17 mouse cellular contexts compared by ENCODE assay signal in the genomic region with DNA sequence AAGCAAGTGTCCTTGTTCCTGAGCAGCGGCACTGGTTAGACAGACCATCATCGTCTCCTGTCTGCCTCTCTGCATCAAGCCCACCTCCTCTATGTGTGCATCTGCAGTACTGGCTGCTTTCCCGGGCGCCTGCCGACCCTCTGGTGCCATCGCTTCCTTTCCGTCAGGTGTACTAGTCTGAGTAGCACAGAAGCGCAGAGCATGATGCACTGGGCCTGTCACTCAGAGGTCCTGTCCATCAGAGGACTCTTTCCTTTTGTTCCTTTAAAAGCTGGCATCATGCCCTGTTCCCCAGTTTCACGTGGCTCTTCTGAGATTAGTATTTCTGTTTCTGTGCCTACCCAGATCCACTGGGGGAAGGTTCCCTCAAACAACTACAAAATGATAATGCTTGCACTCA.
DNase-seq lines count a peak whose midpoint lies in the region; ATAC-seq lines count a peak whose summit lies in the region.
"Had no signal": no experiment of that assay in that cellular context is flagged by ENCODE, and none has a peak within 500 bp of the region (broad histone marks: within the 10 kb centered on the region; RNA-seq: fewer than 3 reads in every experiment).

No protein-coding gene starts in this region.

- H3K9me3 ChIP-seq in heart, embryonic 14.5 days (ENCODE audit: control insufficient read depth, low read length) = no peaks in the 10 kb centered on the region
- no peaks in the 10 kb centered on the region for H3K9me3 ChIP-seq in heart, embryonic 11.5 days (replicated peaks; ENCODE audit: control insufficient read depth, low read length)
- H3K9me3 ChIP-seq in midbrain, embryonic 14.5 days (ENCODE audit: control insufficient read depth, low read length) = no peaks in the 10 kb centered on the region
- no peaks in the 10 kb centered on the region for H3K9me3 ChIP-seq in midbrain, embryonic 11.5 days (ENCODE audit: control insufficient read depth, low read length)
- no peaks in the 10 kb centered on the region for H3K9me3 ChIP-seq in midbrain, embryonic 15.5 days
- H3K9me3 ChIP-seq: embryonic facial prominence, embryonic 12.5 days; heart, embryonic 10.5 days; limb, embryonic 15.5 days; megakaryocyte, embryonic 14.5 days had no signal

- peak; percentile 39 for DNase-seq in midbrain, embryonic 14.5 days
- no peak for DNase-seq in midbrain, embryonic 11.5 days (ENCODE audit: low spot score, missing footprints)
- no peak for DNase-seq in kidney, postnatal 10 days
- no peak for DNase-seq in right cerebral cortex, postnatal 14 days
- DNase-seq: cerebellum, adult 11-12 months; kidney, adult 11 months; kidney, postnatal 14 days; layer of hippocampus, adult 9-11 months; lung, postnatal 14 days had no signal

- H3K36me3 ChIP-seq in heart, embryonic 14.5 days (ENCODE audit: control insufficient read depth, insufficient read depth, low read length) = no peaks in the 10 kb centered on the region
- no peaks in the 10 kb centered on the region for H3K36me3 ChIP-seq in heart, embryonic 11.5 days (ENCODE audit: control insufficient read depth, insufficient read depth, low read length)
- H3K36me3 ChIP-seq in midbrain, embryonic 14.5 days (ENCODE audit: control insufficient read depth, insufficient read depth, low read length) = no peaks in the 10 kb centered on the region
- no peaks in the 10 kb centered on the region for H3K36me3 ChIP-seq in midbrain, embryonic 11.5 days (ENCODE audit: control insufficient read depth, insufficient read depth, low read length)
- no peaks in the 10 kb centered on the region for H3K36me3 ChIP-seq in midbrain, embryonic 15.5 days (replicated peaks)
- H3K36me3 ChIP-seq: embryonic facial prominence, embryonic 12.5 days; heart, embryonic 10.5 days; limb, embryonic 15.5 days had no signal

- peak overlapping the region in 1 of 2 experiments; percentile 16; a peak in 1 of 4 replicates for H3K27ac ChIP-seq in heart, embryonic 14.5 days (replicated peaks in 1 of 2; ENCODE audit: control insufficient read depth in 1 of 2, insufficient read depth in 1 of 2, low read depth in 2 of 2, low read length in 2 of 2)
- no peak overlapping the region for H3K27ac ChIP-seq in heart, embryonic 11.5 days (ENCODE audit: low read depth, low read length)
- no peak overlapping the region; the same call in 1 of the 2 replicates for H3K27ac ChIP-seq in midbrain, embryonic 14.5 days (replicated peaks; ENCODE audit: low read depth, low read length)
- no peak overlapping the region for H3K27ac ChIP-seq in midbrain, embryonic 11.5 days (ENCODE audit: low read depth, low read length)
- no peak overlapping the region for H3K27ac ChIP-seq in midbrain, embryonic 15.5 days
- H3K27ac ChIP-seq: embryonic facial prominence, embryonic 12.5 days; heart, embryonic 10.5 days; limb, embryonic 15.5 days; stomach, postnatal 0 days had no signal

- no peaks in the 10 kb centered on the region for H3K27me3 ChIP-seq in heart, embryonic 14.5 days (ENCODE audit: control insufficient read depth, insufficient read depth, low read length)
- H3K27me3 ChIP-seq in heart, embryonic 11.5 days (ENCODE audit: control insufficient read depth, insufficient read depth, low read length) = no peaks in the 10 kb centered on the region
- H3K27me3 ChIP-seq in midbrain, embryonic 14.5 days (ENCODE audit: control insufficient read depth, insufficient read depth, low read length) = no peaks in the 10 kb centered on the region
- H3K27me3 ChIP-seq in midbrain, embryonic 11.5 days (ENCODE audit: control insufficient read depth, insufficient read depth, low read length) = no peaks in the 10 kb centered on the region
- no peaks in the 10 kb centered on the region for H3K27me3 ChIP-seq in midbrain, embryonic 15.5 days (replicated peaks)
- H3K27me3 ChIP-seq: embryonic facial prominence, embryonic 12.5 days; limb, embryonic 15.5 days had no signal

- H3K4me3 ChIP-seq in heart, embryonic 14.5 days (ENCODE audit: control insufficient read depth in 1 of 2, insufficient read depth in 1 of 2, low read depth in 1 of 2, low read length in 2 of 2) = no peak overlapping the region
- no peak overlapping the region for H3K4me3 ChIP-seq in heart, embryonic 11.5 days (ENCODE audit: low read depth, low read length)
- H3K4me3 ChIP-seq in midbrain, embryonic 14.5 days (replicated peaks; ENCODE audit: low read depth, low read length) = no peak overlapping the region
- H3K4me3 ChIP-seq in midbrain, embryonic 11.5 days (ENCODE audit: low read depth, low read length) = no peak overlapping the region
- H3K4me3 ChIP-seq in midbrain, embryonic 15.5 days = no peak overlapping the region
- H3K4me3 ChIP-seq: embryonic facial prominence, embryonic 12.5 days; heart, embryonic 10.5 days; limb, embryonic 15.5 days; megakaryocyte, embryonic 14.5 days had no signal

- 63% methylated on average over 9 of the region's 9 CpGs for WGBS in heart, embryonic 14.5 days
- 80% methylated on average over 9 of the region's 9 CpGs for WGBS in heart, embryonic 11.5 days (ENCODE audit: insufficient replicate concordance)
- WGBS in midbrain, embryonic 14.5 days = 67% methylated on average over 9 of the region's 9 CpGs
- WGBS in midbrain, embryonic 11.5 days = 88% methylated on average over 9 of the region's 9 CpGs
- 74% methylated on average over 9 of the region's 9 CpGs for WGBS in midbrain, embryonic 15.5 days

- no peak for ATAC-seq in heart, embryonic 14.5 days (ENCODE audit: insufficient number of reproducible peaks, insufficient read depth, low FRiP score, low read depth)
- ATAC-seq in heart, embryonic 11.5 days (replicated peaks; ENCODE audit: insufficient number of reproducible peaks, low FRiP score, low TSS enrichment) = no peak
- no peak for ATAC-seq in midbrain, embryonic 14.5 days (ENCODE audit: low FRiP score, low TSS enrichment)
- ATAC-seq in midbrain, embryonic 11.5 days (ENCODE audit: low FRiP score) = no peak
- 0 out of 2 replicates have a peak, but pooled peaks have one; percentile 19 for ATAC-seq in midbrain, embryonic 15.5 days (replicated peaks)

- no peak overlapping the region for H3K4me2 ChIP-seq in heart, embryonic 14.5 days (ENCODE audit: low read length)
- no peak overlapping the region for H3K4me2 ChIP-seq in heart, embryonic 11.5 days
- no peak overlapping the region for H3K4me2 ChIP-seq in midbrain, embryonic 14.5 days (ENCODE audit: low read length)
- no peak overlapping the region for H3K4me2 ChIP-seq in midbrain, embryonic 11.5 days
- no peak overlapping the region for H3K4me2 ChIP-seq in midbrain, embryonic 15.5 days
- H3K4me2 ChIP-seq: embryonic facial prominence, embryonic 12.5 days; limb, embryonic 15.5 days had no signal

- peaks cover 44 to 77% of the 10 kb centered on the region in 2 experiments for H3K4me1 ChIP-seq in heart, embryonic 14.5 days (ENCODE audit: control insufficient read depth in 2 of 2, insufficient read depth in 2 of 2, low read length in 2 of 2)
- peaks cover 57% of the 10 kb centered on the region for H3K4me1 ChIP-seq in heart, embryonic 11.5 days (ENCODE audit: control insufficient read depth, insufficient read depth, low read length)
- peaks cover 51% of the 10 kb centered on the region for H3K4me1 ChIP-seq in midbrain, embryonic 14.5 days (ENCODE audit: control insufficient read depth, insufficient read depth, low read length)
- H3K4me1 ChIP-seq in midbrain, embryonic 11.5 days (ENCODE audit: control insufficient read depth, insufficient read depth, low read length) = peaks cover 16% of the 10 kb centered on the region
- H3K4me1 ChIP-seq in midbrain, embryonic 15.5 days = peaks cover 80% of the 10 kb centered on the region
- H3K4me1 ChIP-seq: megakaryocyte, embryonic 14.5 days had no signal

- H3K9ac ChIP-seq in heart, embryonic 14.5 days (ENCODE audit: low read length) = 0 out of 2 replicates have a peak overlapping the region, but pooled peaks have one; percentile 32
- no peak overlapping the region for H3K9ac ChIP-seq in heart, embryonic 11.5 days (ENCODE audit: low read depth, low read length)
- no peak overlapping the region for H3K9ac ChIP-seq in midbrain, embryonic 14.5 days (replicated peaks; ENCODE audit: low read length)
- no peak overlapping the region for H3K9ac ChIP-seq in midbrain, embryonic 11.5 days (ENCODE audit: low read length)
- no peak overlapping the region for H3K9ac ChIP-seq in midbrain, embryonic 15.5 days
- H3K9ac ChIP-seq: embryonic facial prominence, embryonic 12.5 days; limb, embryonic 15.5 days had no signal
